Mouse (Mus musculus) embryonic facial prominence, embryonic 14.5 days (tissue): ENCODE data around the gene Abce1. TPM values are rescaled to one million over a fixed set of nuclear protein-coding genes. Genes with fewer than 3 reads are reported as not detected.

ENCODE experiments used
- ATAC-seq: fragments of 200-750 bp; cut with Nextera tagmentation; 2 replicates; pipeline ENCODE4 v1.8.0; 2017; ENCODE audit warnings: low read depth, moderate number of reproducible peaks, moderate TSS enrichment
- DNase-seq: peaks from one replicate; pipeline ENCODE4 v3.0.0-alpha.2; 2015; ENCODE audit warnings: low spot score
- H3K27ac ChIP-seq: fragments of 300-500 bp; sonication (generic); replicated peaks from 2 replicates; pipeline ENCODE4 v1.5.1; 2014; ENCODE audit warnings: low read depth, mild to moderate bottlenecking, low read length, moderate library complexity
- H3K27me3 ChIP-seq: fragments of 300-500 bp; sonication (generic); replicated peaks from 2 replicates; pipeline ENCODE4 v1.6.1; 2014; ENCODE audit warnings: low read length; ENCODE audit not compliant: control insufficient read depth, insufficient read depth
- H3K36me3 ChIP-seq: fragments of 300-500 bp; sonication (generic); 2 replicates; pipeline ENCODE4 v1.6.1; 2014; ENCODE audit warnings: low read length, mixed read lengths; ENCODE audit not compliant: control insufficient read depth, insufficient read depth
- H3K4me1 ChIP-seq: fragments of 300-500 bp; sonication (generic); 2 replicates; pipeline ENCODE4 v1.6.1; 2014; ENCODE audit warnings: antibody characterized with exemption, low read length; ENCODE audit not compliant: control insufficient read depth, insufficient read depth
- H3K4me2 ChIP-seq: fragments of 300-500 bp; sonication (generic); 2 replicates; pipeline ENCODE4 v1.6.1; 2014; ENCODE audit warnings: low read depth, mild to moderate bottlenecking, low read length, moderate library complexity, mixed read lengths
- H3K4me3 ChIP-seq: fragments of 300-500 bp; sonication (generic); 2 replicates; pipeline ENCODE4 v1.5.1; 2014; ENCODE audit warnings: low read depth, mild to moderate bottlenecking, low read length
- H3K9ac ChIP-seq: fragments of 300-500 bp; sonication (generic); 2 replicates; pipeline ENCODE4 v1.6.1; 2014; ENCODE audit warnings: low read depth, mild to moderate bottlenecking, low read length, moderate library complexity, mixed read lengths
- H3K9me3 ChIP-seq: fragments of 300-500 bp; sonication (generic); 2 replicates; pipeline ENCODE4 v1.6.1; 2016; ENCODE audit warnings: low read length; ENCODE audit not compliant: control insufficient read depth
- WGBS: fragments of 180-500 bp; shearing (Covaris S2); extraction: QIAGEN DNeasy Blood & Tissue Kit; methylation state at CpG from one replicate; pipeline ENCODE4 v1.1.7; 2014; 5-methylcytosine and 5-hydroxymethylcytosine counted together
- polyA plus RNA-seq: library from polyadenylated mRNA; unstranded; fragments of >200 nt; fragmentation: Nextera tagmentation; extraction: Ambion mirVana; gene quantifications from 2 replicates; pipeline ENCODE4 v1.2.1, GENCODE M21; 2014

The Abce1 gene
- 77.8 and 87.4 TPM in 2 replicates for polyA plus RNA-seq

GRCm38 (mm10) chr8:79711064-79711961 is at the start of gene Abce1, which contains the start of gene Anapc10:
Gene Abce1, minus strand, starts transcription at chr8:79711740.
Gene Anapc10, plus strand, starts transcription at chr8:79711820.
- under 1% methylated on average over 52 of the region's 73 CpGs for WGBS
- peak; percentile 98 for ATAC-seq
- H3K27me3 ChIP-seq: no peaks in the 10 kb centered on the region
- H3K36me3 ChIP-seq: peaks cover 18% of the 10 kb centered on the region
- no peaks in the 10 kb centered on the region for H3K9me3 ChIP-seq
- DNase-seq: peak; percentile 98
- peaks cover 3% of the 10 kb centered on the region; the same call in 1 of the 2 replicates for H3K4me1 ChIP-seq
- peak within 1 kb of the TSS; percentile 94 for H3K4me3 ChIP-seq
- peak within 1 kb of the TSS; percentile 87 for H3K9ac ChIP-seq
- peak within 1 kb of the TSS; percentile 84 for H3K4me2 ChIP-seq
- H3K27ac ChIP-seq: peak within 1 kb of the TSS; percentile 88

- Histone ChIP-seq H3K27me3 (no peaks in the 10 kb centered on the region), H3K4me3 (no peak overlapping the region), H3K9me3 (no peaks in the 10 kb centered on the region), H3K9ac (no peak overlapping the region), H3K27ac (no peak overlapping the region), H3K36me3 (peaks cover 11% of the 10 kb centered on the region), H3K4me2 (no peak overlapping the region), H3K4me1 (no peaks in the 10 kb centered on the region)
- 16% methylated on average over 2 of the region's 2 CpGs for WGBS
- DNase-seq (peak; percentile 59), ATAC-seq (no peak)
These were observed 38.8 kb upstream of the Abce1 start for GRCm38 (mm10) chr8:79750305-79750704.

DNA sequence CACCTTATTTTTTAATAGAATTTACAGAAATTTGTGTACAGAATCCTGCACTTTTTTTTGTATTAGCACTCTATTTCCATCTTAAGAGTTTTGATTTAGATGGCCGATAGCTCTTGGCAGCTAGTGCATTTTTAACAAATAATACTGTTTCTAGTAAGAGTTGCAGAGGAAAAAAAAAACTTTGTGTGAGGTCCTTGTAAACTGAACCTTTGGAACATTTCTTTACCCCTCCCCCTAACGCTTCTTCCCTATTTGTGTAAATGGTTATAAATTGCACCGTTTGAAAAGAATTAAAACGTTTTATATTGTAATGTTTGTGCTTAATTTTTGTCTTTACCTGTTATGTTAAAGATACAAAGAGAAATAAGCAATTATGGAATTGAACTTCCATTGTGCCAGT is 37.1 kb upstream of the Abce1 start:
- Histone ChIP-seq H3K4me1 (no peaks in the 10 kb centered on the region), H3K27me3 (no peaks in the 10 kb centered on the region), H3K4me2 (no peak overlapping the region), H3K27ac (no peak overlapping the region), H3K36me3 (peaks cover 14% of the 10 kb centered on the region), H3K9ac (no peak overlapping the region), H3K4me3 (no peak overlapping the region), H3K9me3 (no peaks in the 10 kb centered on the region)
- no peak for ATAC-seq
- DNase-seq: no peak
- WGBS: 64% methylated on average over 4 of the region's 4 CpGs

- no peak overlapping the region for H3K9ac ChIP-seq
- ATAC-seq: no peak
- no peak overlapping the region for H3K4me3 ChIP-seq
- H3K4me2 ChIP-seq: no peak overlapping the region
- H3K4me1 ChIP-seq: no peaks in the 10 kb centered on the region
- H3K27me3 ChIP-seq: no peaks in the 10 kb centered on the region
- 61% methylated on average over 2 of the region's 2 CpGs for WGBS
- no peak overlapping the region for H3K27ac ChIP-seq
- H3K9me3 ChIP-seq: no peaks in the 10 kb centered on the region
- peak; percentile 40 for DNase-seq
- H3K36me3 ChIP-seq: peaks cover 14% of the 10 kb centered on the region
These were observed 36.6 kb upstream of the Abce1 start for GRCm38 (mm10) chr8:79748171-79748570.

DNA sequence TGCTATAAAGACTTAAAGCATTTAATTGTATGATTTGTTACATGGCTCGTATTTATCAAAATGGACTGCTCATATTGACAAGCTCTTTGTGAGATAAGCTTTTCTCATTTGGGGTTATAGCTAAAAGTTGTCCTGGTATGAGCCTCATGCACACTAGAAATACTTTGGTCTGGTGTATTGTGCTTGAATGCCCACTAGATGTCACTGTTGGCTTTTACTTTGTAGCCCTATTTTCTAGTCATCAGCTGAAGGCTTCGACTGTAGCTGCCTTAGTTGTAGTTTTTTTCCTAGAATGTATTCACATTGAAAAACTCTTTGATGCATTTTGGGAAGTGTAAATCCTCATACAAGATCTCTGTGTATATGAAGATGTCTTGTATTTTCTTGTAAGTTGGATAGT is 22.8 kb upstream of the Abce1 start:
- Histone ChIP-seq H3K27ac (no peak overlapping the region), H3K27me3 (no peaks in the 10 kb centered on the region), H3K9ac (no peak overlapping the region), H3K36me3 (peaks cover 13% of the 10 kb centered on the region; the same call in 1 of the 2 replicates), H3K4me2 (no peak overlapping the region), H3K9me3 (no peaks in the 10 kb centered on the region), H3K4me1 (no peaks in the 10 kb centered on the region), H3K4me3 (no peak overlapping the region)
- WGBS: 22% methylated on average over 2 of the region's 2 CpGs
- DNase-seq (peak; percentile 69), ATAC-seq (0 out of 2 replicates have a peak, but pooled peaks have one; percentile 30)

GRCm38 (mm10) chr8:79727900-79728299 is 16.4 kb upstream of the Abce1 start:
- ATAC-seq: no peak
- 97% methylated on average over 1 of the region's 1 CpGs for WGBS
- no peak overlapping the region for H3K4me2 ChIP-seq
- no peak overlapping the region for H3K4me3 ChIP-seq
- H3K36me3 ChIP-seq: peaks cover 23% of the 10 kb centered on the region; the same call in 1 of the 2 replicates
- no peaks in the 10 kb centered on the region for H3K4me1 ChIP-seq
- H3K27me3 ChIP-seq: no peaks in the 10 kb centered on the region
- H3K27ac ChIP-seq: no peak overlapping the region
- DNase-seq: no peak
- H3K9ac ChIP-seq: no peak overlapping the region
- no peaks in the 10 kb centered on the region for H3K9me3 ChIP-seq

DNA sequence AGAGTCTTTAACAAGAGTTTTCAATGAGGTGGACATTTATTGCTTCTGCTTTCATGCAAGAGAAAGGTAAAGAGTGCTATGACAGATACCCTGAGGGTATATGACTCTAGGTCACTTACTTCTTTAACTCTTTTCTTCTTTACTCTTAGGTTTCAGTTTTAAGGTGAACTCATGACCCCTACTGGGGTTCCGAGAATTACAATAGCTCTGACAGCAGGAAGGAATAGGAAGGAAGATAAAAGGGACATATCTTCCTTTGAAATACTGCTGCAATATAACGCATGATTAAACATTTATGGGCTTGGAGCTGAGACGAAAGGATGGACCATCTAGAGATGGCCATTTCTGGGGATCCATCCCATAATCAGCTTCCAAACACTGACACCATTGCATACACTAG is 13.0 kb upstream of the Abce1 start:
- no peak overlapping the region for H3K4me2 ChIP-seq
- WGBS: 66% methylated on average over 3 of the region's 3 CpGs
- H3K36me3 ChIP-seq: peaks cover 43% of the 10 kb centered on the region
- ATAC-seq (no peak), DNase-seq (no peak)
- no peaks in the 10 kb centered on the region for H3K9me3 ChIP-seq
- no peak overlapping the region for H3K27ac ChIP-seq
- H3K4me3 ChIP-seq: no peak overlapping the region
- H3K4me1 ChIP-seq: no peaks in the 10 kb centered on the region
- no peaks in the 10 kb centered on the region for H3K27me3 ChIP-seq
- no peak overlapping the region for H3K9ac ChIP-seq

- peaks cover 45% of the 10 kb centered on the region for H3K36me3 ChIP-seq
These were observed 11.8 kb upstream of the Abce1 start for GRCm38 (mm10) chr8:79723308-79723707.

GRCm38 (mm10) chr8:79721537-79721936 is 10.0 kb upstream of the Abce1 start:
- Histone ChIP-seq H3K4me3 (no peak overlapping the region), H3K27me3 (no peaks in the 10 kb centered on the region), H3K4me1 (no peaks in the 10 kb centered on the region), H3K4me2 (no peak overlapping the region), H3K27ac (no peak overlapping the region), H3K36me3 (peaks cover 57% of the 10 kb centered on the region), H3K9ac (no peak overlapping the region), H3K9me3 (no peaks in the 10 kb centered on the region)
- DNase-seq: no peak
- ATAC-seq: no peak

More at GRCm38 (mm10) chr8:79723308-79723707, 11.8 kb upstream of the Abce1 start:
- Histone ChIP-seq H3K4me3 (no peak overlapping the region), H3K27ac (no peak overlapping the region), H3K9me3 (no peaks in the 10 kb centered on the region), H3K4me1 (no peaks in the 10 kb centered on the region), H3K4me2 (no peak overlapping the region), H3K9ac (no peak overlapping the region), H3K27me3 (no peaks in the 10 kb centered on the region)
- DNase-seq (no peak), ATAC-seq (no peak)
